Mouse (Mus musculus) cerebellum, adult 2 months (tissue): ENCODE data around the gene Rpap1.

Experiments
- CTCF ChIP-seq: fragments of 200-500 bp; IDR thresholded peaks from 2 replicates; pipeline ENCODE4 v1.5.1; 2011; ENCODE audit warnings: low read depth, mild to moderate bottlenecking, control low read depth, low read length, moderate library complexity, borderline replicate concordance; ENCODE audit not compliant: insufficient read depth
- POLR2A ChIP-seq: fragments of 200-500 bp; IDR thresholded peaks from 2 replicates; pipeline ENCODE4 v1.6.1; 2011; ENCODE audit warnings: low read length, control low read depth, borderline replicate concordance; ENCODE audit not compliant: insufficient read depth

DNA sequence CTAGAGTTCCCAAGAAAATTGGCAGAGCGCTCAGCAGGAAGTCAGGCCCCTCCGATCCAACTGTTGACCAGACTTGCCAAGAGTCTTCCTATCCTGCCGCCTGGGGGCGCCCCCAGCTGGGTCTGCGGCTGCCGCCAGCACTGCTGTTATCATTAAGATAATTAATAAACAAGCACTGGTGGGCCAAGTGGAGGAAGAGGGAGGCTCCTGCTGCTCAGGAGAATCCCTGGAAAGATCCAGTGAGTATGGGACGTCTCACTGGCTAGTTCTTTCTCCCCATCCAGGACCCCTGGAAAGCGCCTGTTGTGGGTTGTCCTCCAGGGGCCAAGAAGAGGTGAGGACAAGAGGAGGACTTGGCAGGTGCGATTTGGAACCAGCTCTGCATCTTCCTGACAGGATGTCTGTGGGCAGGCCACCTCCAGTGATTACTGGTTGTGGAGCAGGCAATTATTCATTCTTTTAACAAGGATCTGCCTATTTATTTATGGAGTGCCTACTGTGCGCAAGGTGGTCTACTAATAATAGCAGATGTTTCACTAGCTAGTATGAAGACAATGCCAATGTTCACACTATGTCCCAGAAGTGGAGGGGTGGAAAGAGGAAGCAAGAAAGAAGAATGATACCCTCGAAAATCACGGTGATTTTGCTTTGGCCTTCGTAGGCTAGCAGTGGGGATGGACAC, 11.1 kb upstream of the Rpap1 start:
- TF ChIP-seq POLR2A, result no peak
- TF ChIP-seq CTCF, result peak; percentile 43; the same call in 1 of the 2 replicates
